Mouse (Mus musculus) small intestine, adult 2 months (tissue): ENCODE results near the gene Copb2. TPM values are rescaled to one million over a fixed set of nuclear protein-coding genes. Genes with fewer than 3 reads are reported as not detected.

Experiments used
- H3K27ac ChIP-seq: fragments of 200-500 bp; 2 replicates; pipeline ENCODE4 v1.5.1; 2012; ENCODE audit warnings: low read depth, low read length, control low read depth, inconsistent platforms; ENCODE audit not compliant: insufficient read depth
- H3K27me3 ChIP-seq: fragments of 200-500 bp; 2 replicates; pipeline ENCODE4 v1.6.1; 2012; ENCODE audit warnings: mild to moderate bottlenecking, moderate library complexity, low read length, inconsistent platforms; ENCODE audit not compliant: control insufficient read depth, insufficient read depth
- H3K36me3 ChIP-seq: fragments of 200-500 bp; 2 replicates; pipeline ENCODE4 v1.6.1; 2012; ENCODE audit warnings: mild to moderate bottlenecking, low read length, control low read depth, inconsistent platforms; ENCODE audit not compliant: control insufficient read depth, insufficient read depth
- H3K4me1 ChIP-seq: fragments of 200-500 bp; 2 replicates; pipeline ENCODE4 v1.6.1; 2012; ENCODE audit warnings: low read length, inconsistent platforms, mixed read lengths; ENCODE audit not compliant: control insufficient read depth, insufficient read depth, insufficient read length
- H3K4me3 ChIP-seq: fragments of 200-500 bp; 2 replicates; pipeline ENCODE4 v1.5.1; 2012; ENCODE audit warnings: low read depth, mild to moderate bottlenecking, control low read depth, inconsistent platforms, low read length, moderate library complexity
- CTCF ChIP-seq: fragments of 200-500 bp; IDR thresholded peaks from 2 replicates; pipeline ENCODE4 v1.5.1; 2012; ENCODE audit warnings: low read depth, mild to moderate bottlenecking, control low read depth, inconsistent platforms, low read length, moderate library complexity, mixed read lengths; ENCODE audit not compliant: insufficient replicate concordance, insufficient read length; ENCODE audit errors: extremely low read depth
- POLR2A ChIP-seq: fragments of 200-500 bp; IDR thresholded peaks from 2 replicates; pipeline ENCODE4 v1.6.1; 2012; ENCODE audit warnings: low read depth, mild to moderate bottlenecking, control low read depth, inconsistent platforms, low read length, moderate library complexity
- WGBS: fragments of 180-500 bp; shearing (Covaris S2); methylation state at CpG from one replicate; pipeline ENCODE4 v1.1.7; 2018; 5-methylcytosine and 5-hydroxymethylcytosine counted together
- polyA plus RNA-seq: library from polyadenylated mRNA; depleted of rRNA; stranded (reverse); fragments of >200 nt; gene quantifications from 2 replicates; pipeline ENCODE4 v1.2.3, GENCODE M21; 2012; rRNA removed

The Copb2 gene
- polyA plus RNA-seq, 1 experiment, result 25.5 TPM

DNA sequence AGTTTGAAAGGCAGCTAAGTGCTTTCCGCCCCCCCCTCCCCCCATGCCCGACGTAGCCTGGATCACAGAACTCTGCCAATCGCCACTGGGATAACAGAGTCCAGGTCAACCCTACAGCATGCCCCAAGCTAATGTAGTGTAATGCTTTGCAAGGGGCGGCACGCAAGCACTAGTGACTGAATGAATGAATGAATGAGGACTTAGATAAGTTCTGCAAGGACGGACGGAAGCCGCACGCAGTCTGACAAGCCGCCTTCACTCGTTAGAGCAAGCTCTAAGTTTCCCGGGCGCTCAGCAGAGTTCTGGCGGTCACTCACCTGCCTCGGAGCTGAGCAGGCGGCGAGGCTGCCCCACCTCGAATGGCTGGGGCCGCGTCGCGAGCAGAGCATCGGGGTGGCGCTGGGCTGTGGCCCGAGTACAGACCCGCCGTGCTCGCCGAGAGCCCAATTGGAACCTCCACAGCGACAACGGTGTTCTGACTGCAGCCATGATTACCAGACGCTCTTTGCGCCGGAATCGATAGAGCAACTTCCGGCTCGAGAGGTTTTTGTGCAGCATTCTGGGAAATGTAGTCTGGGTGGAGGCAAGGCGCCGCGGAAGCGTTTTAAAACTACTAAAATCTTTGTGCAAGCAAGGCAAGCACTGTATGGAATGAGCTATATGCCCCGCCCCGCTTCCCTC, 37.8 kb downstream of the Copb2 start, which contains the start of gene Mrps22:
Gene Mrps22, minus strand, starts transcription at position 505 of the 681 bp plus-strand sequence.
- under 1% methylated on average over 44 of the region's 44 CpGs for WGBS
- peaks cover 13% of the 10 kb centered on the region for H3K36me3 ChIP-seq
- no peak within 1 kb of the TSS for H3K27ac ChIP-seq

DNA sequence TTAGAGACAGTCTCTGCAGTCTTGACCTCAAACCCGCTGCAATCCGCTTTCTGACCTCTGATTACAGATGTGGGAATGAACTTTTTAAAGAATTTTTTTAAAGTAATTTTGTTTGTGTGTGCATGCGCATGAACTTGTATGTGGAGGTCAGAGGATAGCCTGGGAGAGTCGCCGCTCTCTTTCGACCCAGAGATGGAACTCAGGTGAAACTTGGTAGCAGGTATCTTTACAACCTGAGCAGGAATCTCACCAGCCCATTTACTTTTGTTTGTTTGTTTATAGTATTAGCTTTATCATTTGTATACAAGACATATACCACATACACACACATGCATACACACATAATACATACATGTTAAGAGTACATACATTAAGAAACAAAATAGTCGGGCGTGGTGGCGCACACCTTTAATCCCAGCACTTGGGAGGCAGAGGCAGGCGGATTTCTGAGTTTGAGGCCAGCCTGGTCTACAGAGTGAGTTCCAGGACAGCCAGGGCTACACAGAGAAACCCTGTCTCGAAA, 38.4 kb downstream of the Copb2 start:
- no peak for TF ChIP-seq CTCF
- TF ChIP-seq POLR2A, result no peak
- H3K4me1 ChIP-seq, result peaks cover 8% of the 10 kb centered on the region; the same call in 1 of the 2 replicates
- WGBS, result 48% methylated on average over 11 of the region's 11 CpGs
- peak overlapping the region; percentile 96 for H3K4me3 ChIP-seq
- H3K36me3 ChIP-seq, result peaks cover 10% of the 10 kb centered on the region; the same call in 1 of the 2 replicates
- no peaks in the 10 kb centered on the region for H3K27me3 ChIP-seq
- no peak overlapping the region for H3K27ac ChIP-seq

More for the DNA sequence above, 37.8 kb downstream of the Copb2 start, which contains the start of gene Mrps22:
- H3K27me3 ChIP-seq, result no peaks in the 10 kb centered on the region
- TF ChIP-seq POLR2A, result peak; percentile 30; the same call in 1 of the 2 replicates
- no peak for TF ChIP-seq CTCF
- H3K4me1 ChIP-seq, result peaks cover 8% of the 10 kb centered on the region; the same call in 1 of the 2 replicates
- peak within 1 kb of the TSS; percentile 96 for H3K4me3 ChIP-seq

DNA sequence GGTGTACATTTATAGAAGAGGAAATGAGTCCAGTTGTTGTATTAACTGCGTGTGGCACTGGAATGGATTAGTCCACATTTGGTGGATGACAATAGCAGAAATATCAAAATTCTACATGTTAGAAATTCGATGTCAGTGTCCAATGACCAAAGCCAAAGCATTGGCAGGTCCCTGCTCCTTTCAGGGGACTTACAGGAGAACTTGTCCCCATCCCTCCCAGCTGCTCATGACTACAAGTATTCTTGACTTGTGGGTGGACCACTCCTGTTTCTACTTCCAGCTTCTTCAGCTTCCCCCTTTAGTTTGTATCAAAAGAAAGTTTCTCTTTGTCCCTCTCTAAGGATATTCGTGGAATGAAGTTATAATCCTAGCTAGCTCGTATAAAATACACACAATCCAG, 41.4 kb downstream of the Copb2 start:
- Histone ChIP-seq H3K36me3 (no peaks in the 10 kb centered on the region), H3K27me3 (no peaks in the 10 kb centered on the region), H3K4me1 (peaks cover 8% of the 10 kb centered on the region; the same call in 1 of the 2 replicates), H3K27ac (no peak overlapping the region), H3K4me3 (no peak overlapping the region)
- 62% methylated on average over 4 of the region's 4 CpGs for WGBS
- no peak for TF ChIP-seq CTCF

DNA sequence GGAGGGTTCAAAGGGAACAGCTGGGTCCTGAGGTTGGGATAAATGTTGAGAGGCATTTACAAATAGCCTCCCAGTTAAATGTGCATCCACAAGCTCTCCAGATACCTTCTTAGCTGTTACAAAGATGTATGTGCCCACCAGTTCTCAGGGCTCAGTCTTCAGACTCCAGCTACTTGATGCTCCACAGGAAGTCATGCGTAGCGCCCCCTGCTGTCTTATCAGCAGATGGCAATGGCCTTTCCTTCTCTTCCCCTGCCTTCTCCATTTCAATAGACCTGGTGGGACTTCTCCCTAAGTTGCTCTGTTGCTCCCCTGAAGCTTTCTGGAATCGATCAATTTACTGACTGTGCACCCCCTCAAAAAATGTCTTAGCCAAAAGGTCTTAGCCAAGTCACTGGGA, 65.0 kb downstream of the Copb2 start:
- Histone ChIP-seq H3K4me3 (no peak overlapping the region), H3K27ac (no peak overlapping the region), H3K36me3 (no peaks in the 10 kb centered on the region), H3K4me1 (no peaks in the 10 kb centered on the region), H3K27me3 (no peaks in the 10 kb centered on the region)
- 46% methylated on average over 3 of the region's 3 CpGs for WGBS
- TF ChIP-seq POLR2A, result no peak
- TF ChIP-seq CTCF, result peak; percentile 35; the same call in 1 of the 2 replicates

DNA sequence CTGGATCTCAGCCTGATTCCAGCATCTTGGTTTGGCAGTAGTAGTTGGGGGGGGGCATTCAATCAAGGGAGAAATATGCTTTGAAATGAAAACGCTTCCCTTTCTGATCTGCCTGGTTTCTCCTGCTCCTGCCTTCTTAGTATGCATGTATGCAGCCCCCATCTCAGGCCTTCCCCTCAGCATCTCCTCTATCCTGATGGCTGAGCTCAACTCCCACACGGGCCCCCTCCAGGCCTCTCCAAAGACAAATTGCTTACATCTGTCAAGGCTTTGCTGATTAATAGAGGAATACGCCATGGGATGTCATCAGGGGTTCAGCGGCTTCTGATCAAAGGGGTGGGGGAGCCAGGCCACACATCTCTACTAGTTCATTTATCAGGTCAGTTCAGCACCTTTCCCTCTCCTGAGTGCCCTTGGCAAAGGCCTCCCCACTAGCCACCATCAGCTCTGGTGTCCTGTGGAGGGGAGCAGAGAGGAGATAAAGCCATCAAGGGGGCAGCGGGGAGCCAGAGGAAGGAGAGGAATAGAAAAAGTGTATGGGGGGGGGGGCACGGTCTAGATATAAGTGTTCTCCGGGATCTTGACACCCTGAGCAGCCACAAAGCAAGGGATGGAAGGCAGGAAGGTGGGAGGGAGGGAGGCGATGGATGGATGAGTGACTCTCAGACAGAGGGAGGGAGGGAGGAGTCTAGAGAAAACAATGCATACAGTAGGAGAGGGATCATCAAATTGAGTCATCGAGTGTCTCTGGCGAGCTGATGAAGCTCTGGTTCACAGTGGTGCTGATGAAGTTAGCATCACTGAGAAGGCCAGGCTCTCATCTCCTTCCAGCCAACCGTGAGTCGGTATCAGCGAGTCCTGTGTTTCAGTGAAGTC, 70.0 kb downstream of the Copb2 start:
- Histone ChIP-seq H3K4me3 (no peak overlapping the region), H3K27me3 (no peaks in the 10 kb centered on the region), H3K36me3 (no peaks in the 10 kb centered on the region), H3K27ac (no peak overlapping the region), H3K4me1 (no peaks in the 10 kb centered on the region)
- WGBS, result 78% methylated on average over 13 of the region's 13 CpGs
- TF ChIP-seq POLR2A, result no peak
- no peak for TF ChIP-seq CTCF

Other genes with a start within 250 kb of the Copb2 start
- gene Rbp1, start 140.8 kb upstream of the Copb2 start, polyA plus RNA-seq, result 1.0 and 5.1 TPM in 2 replicates
- gene Rbp2, start 77.6 kb upstream of the Copb2 start, polyA plus RNA-seq, result 341 and 589 TPM in 2 replicates
- 10.2 and 14.8 TPM in 2 replicates for gene Mrps22, start 37.9 kb downstream of the Copb2 start, polyA plus RNA-seq